Mouse (Mus musculus) heart, embryonic 13.5 days (tissue): Measurements from ENCODE around the gene Lancl2. TPM values are rescaled to one million over a fixed set of nuclear protein-coding genes. Genes with fewer than 3 reads are reported as not detected.

Experiments used
- ATAC-seq: fragments of 200-750 bp; cut with Nextera tagmentation; 2 replicates; pipeline ENCODE4 v1.8.0; 2017; ENCODE audit warnings: moderate TSS enrichment; ENCODE audit not compliant: insufficient number of reproducible peaks, low FRiP score, low TSS enrichment; ENCODE audit errors: extremely low read depth
- H3K27ac ChIP-seq: fragments of 300-500 bp; sonication (generic); replicated peaks from 2 replicates; pipeline ENCODE4 v1.5.1; 2015; ENCODE audit warnings: moderate library complexity, mild to moderate bottlenecking, inconsistent platforms
- H3K27me3 ChIP-seq: fragments of 300-500 bp; sonication (generic); replicated peaks from 2 replicates; pipeline ENCODE4 v1.6.1; 2015; ENCODE audit warnings: mild to moderate bottlenecking, inconsistent platforms
- H3K36me3 ChIP-seq: fragments of 300-500 bp; sonication (generic); 2 replicates; pipeline ENCODE4 v1.6.1; 2015; ENCODE audit warnings: mild to moderate bottlenecking, inconsistent platforms
- H3K4me1 ChIP-seq: fragments of 300-500 bp; sonication (generic); 2 replicates; pipeline ENCODE4 v1.6.1; 2015; ENCODE audit warnings: inconsistent platforms
- H3K4me2 ChIP-seq: fragments of 300-500 bp; sonication (generic); 2 replicates; pipeline ENCODE4 v1.6.1; 2015; ENCODE audit warnings: inconsistent platforms, mild to moderate bottlenecking, moderate library complexity
- H3K4me3 ChIP-seq: fragments of 300-500 bp; sonication (generic); 2 replicates; pipeline ENCODE4 v1.5.1; 2015; ENCODE audit warnings: moderate library complexity, mild to moderate bottlenecking, inconsistent platforms
- H3K9ac ChIP-seq: fragments of 300-500 bp; sonication (generic); 2 replicates; pipeline ENCODE4 v1.6.1; 2015; ENCODE audit warnings: inconsistent platforms, mild to moderate bottlenecking, moderate library complexity
- H3K9me3 ChIP-seq: fragments of 300-500 bp; sonication (generic); 2 replicates; pipeline ENCODE4 v1.6.1; 2016; ENCODE audit warnings: inconsistent platforms
- WGBS: fragments of 180-500 bp; shearing (Covaris S2); methylation state at CpG from one replicate; pipeline ENCODE4 v1.1.7; 2015; ENCODE audit warnings: mixed read lengths; 5-methylcytosine and 5-hydroxymethylcytosine counted together
- polyA plus RNA-seq: library from polyadenylated mRNA; unstranded; fragments of >200 nt; fragmentation: Nextera tagmentation; extraction: Ambion mirVana; gene quantifications from 2 replicates; pipeline ENCODE4 v1.2.1, GENCODE M21; 2015

Lancl2 gene
- polyA plus RNA-seq, 1 experiment from 2014 or later: 16.9 TPM

DNA sequence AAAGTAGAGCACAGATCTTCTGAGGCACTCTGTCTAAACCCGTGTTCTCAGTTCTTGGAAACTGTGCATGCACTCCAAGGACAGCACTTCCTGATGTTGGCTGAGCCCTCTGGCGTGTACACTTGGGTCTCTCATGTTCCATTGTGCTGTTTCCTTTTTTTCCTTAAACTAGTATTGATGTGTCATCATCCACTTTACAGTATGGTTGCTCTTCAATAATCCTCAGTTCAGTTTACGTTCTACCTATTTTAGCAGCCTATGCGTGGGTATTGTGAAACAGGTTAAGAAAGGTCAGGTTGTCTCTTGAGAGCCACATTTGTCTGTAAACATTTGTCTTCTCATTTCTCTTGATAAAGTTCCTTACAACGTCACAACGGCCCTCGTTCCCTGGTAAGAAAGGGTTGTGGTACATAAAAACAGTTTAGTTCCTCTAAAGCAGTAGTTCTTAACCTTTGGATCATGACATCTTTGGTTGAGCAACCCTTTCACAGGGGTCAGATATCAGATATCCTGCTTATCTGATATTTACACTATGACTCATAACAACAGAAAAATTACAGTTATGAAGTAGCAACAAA, 66.7 kb downstream of the Lancl2 start:
- WGBS: 85% methylated on average over 7 of the region's 7 CpGs
- ATAC-seq: no peak
- no peak overlapping the region for H3K9ac ChIP-seq

GRCm38 (mm10) chr6:57770467-57771190, 68.3 kb downstream of the Lancl2 start:
- no peak overlapping the region for H3K4me2 ChIP-seq
- no peaks in the 10 kb centered on the region for H3K27me3 ChIP-seq
- WGBS: 89% methylated on average over 1 of the region's 1 CpGs
- no peak for ATAC-seq
- H3K4me1 ChIP-seq: peaks cover 18% of the 10 kb centered on the region
- no peak overlapping the region for H3K27ac ChIP-seq
- peaks cover 39% of the 10 kb centered on the region for H3K36me3 ChIP-seq
- no peaks in the 10 kb centered on the region for H3K9me3 ChIP-seq
- H3K9ac ChIP-seq: no peak overlapping the region
- no peak overlapping the region for H3K4me3 ChIP-seq

More for the DNA sequence above, 66.7 kb downstream of the Lancl2 start:
- Histone ChIP-seq H3K4me1 (peaks cover 29% of the 10 kb centered on the region), H3K36me3 (peaks cover 30% of the 10 kb centered on the region), H3K27me3 (no peaks in the 10 kb centered on the region), H3K27ac (no peak overlapping the region), H3K4me3 (no peak overlapping the region), H3K9me3 (no peaks in the 10 kb centered on the region), H3K4me2 (no peak overlapping the region)

GRCm38 (mm10) chr6:57773792-57774191, 71.5 kb downstream of the Lancl2 start:
- Histone ChIP-seq H3K27me3 (no peaks in the 10 kb centered on the region), H3K27ac (no peak overlapping the region), H3K9ac (no peak overlapping the region), H3K9me3 (no peaks in the 10 kb centered on the region), H3K36me3 (peaks cover 57% of the 10 kb centered on the region), H3K4me1 (no peaks in the 10 kb centered on the region), H3K4me3 (no peak overlapping the region), H3K4me2 (no peak overlapping the region)
- ATAC-seq: no peak
- 93% methylated on average over 1 of the region's 1 CpGs for WGBS

DNA sequence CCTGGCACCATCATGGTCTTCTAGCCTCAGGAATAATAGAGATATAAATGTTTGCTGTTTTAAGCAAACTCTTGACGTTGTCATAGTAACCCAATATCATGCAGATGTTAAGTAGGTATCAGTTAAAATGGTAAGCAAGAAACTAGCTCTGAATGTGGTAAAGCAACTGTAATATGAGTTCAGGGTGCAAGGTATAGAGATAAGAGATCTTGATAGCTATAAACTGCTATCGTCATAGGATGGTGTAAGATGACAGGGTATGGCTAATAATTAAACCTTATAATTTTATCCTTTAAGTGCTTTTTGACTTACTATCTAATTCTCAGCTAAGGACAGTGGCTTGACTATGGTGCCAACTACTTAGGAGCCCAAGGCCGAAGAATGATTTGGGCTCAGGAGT, 78.0 kb downstream of the Lancl2 start:
- no peaks in the 10 kb centered on the region for H3K27me3 ChIP-seq
- ATAC-seq: no peak
- no peak overlapping the region for H3K27ac ChIP-seq
- H3K9me3 ChIP-seq: no peaks in the 10 kb centered on the region
- H3K4me2 ChIP-seq: no peak overlapping the region
- no peaks in the 10 kb centered on the region for H3K4me1 ChIP-seq
- no peak overlapping the region for H3K4me3 ChIP-seq
- WGBS: 85% methylated on average over 3 of the region's 3 CpGs
- peaks cover 24% of the 10 kb centered on the region for H3K36me3 ChIP-seq
- no peak overlapping the region for H3K9ac ChIP-seq

DNA sequence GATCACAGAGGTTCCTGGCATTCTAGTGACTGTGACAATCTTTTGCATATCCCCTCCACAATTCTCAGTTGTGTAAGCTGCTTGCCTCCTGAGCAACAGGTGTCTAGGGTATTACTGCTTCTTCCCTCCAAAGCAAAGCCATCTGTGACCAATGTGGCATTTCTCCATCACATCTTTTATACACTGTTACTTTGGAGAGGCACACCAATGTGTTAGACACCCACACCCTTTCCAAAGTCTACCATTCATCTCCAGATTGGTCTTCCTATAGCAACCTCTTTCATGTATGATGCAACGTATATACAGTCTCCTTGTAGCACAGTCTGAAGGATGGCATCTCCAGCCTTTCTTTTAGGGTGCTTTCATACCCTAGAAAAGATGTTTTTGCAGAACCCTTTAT, 80.3 kb downstream of the Lancl2 start:
- no peak overlapping the region for H3K27ac ChIP-seq
- no peak overlapping the region for H3K4me2 ChIP-seq
- no peak for ATAC-seq
- no peaks in the 10 kb centered on the region for H3K9me3 ChIP-seq
- H3K27me3 ChIP-seq: no peaks in the 10 kb centered on the region
- H3K4me3 ChIP-seq: no peak overlapping the region
- H3K4me1 ChIP-seq: no peaks in the 10 kb centered on the region
- H3K9ac ChIP-seq: no peak overlapping the region
- peaks cover 16% of the 10 kb centered on the region for H3K36me3 ChIP-seq
- 91% methylated on average over 1 of the region's 1 CpGs for WGBS

GRCm38 (mm10) chr6:57784251-57784650, 81.9 kb downstream of the Lancl2 start:
- ATAC-seq: no peak
- H3K4me3 ChIP-seq: no peak overlapping the region

GRCm38 (mm10) chr6:57787376-57787775, 85.0 kb downstream of the Lancl2 start:
- no peak for ATAC-seq

More at GRCm38 (mm10) chr6:57784251-57784650, 81.9 kb downstream of the Lancl2 start:
- 88% methylated on average over 1 of the region's 1 CpGs for WGBS
- Histone ChIP-seq H3K36me3 (peaks cover 21% of the 10 kb centered on the region), H3K9me3 (no peaks in the 10 kb centered on the region), H3K4me2 (no peak overlapping the region), H3K9ac (no peak overlapping the region), H3K27ac (no peak overlapping the region), H3K27me3 (no peaks in the 10 kb centered on the region), H3K4me1 (no peaks in the 10 kb centered on the region)

More at GRCm38 (mm10) chr6:57787376-57787775, 85.0 kb downstream of the Lancl2 start:
- Histone ChIP-seq H3K27me3 (no peaks in the 10 kb centered on the region), H3K4me3 (no peak overlapping the region), H3K9me3 (no peaks in the 10 kb centered on the region), H3K27ac (no peak overlapping the region), H3K4me2 (no peak overlapping the region), H3K36me3 (peaks cover 21% of the 10 kb centered on the region), H3K9ac (no peak overlapping the region), H3K4me1 (no peaks in the 10 kb centered on the region)
- WGBS: 90% methylated on average over 6 of the region's 6 CpGs

Other genes with a start within 250 kb of the Lancl2 start
- gene Ppm1k, start 167.1 kb upstream of the Lancl2 start, polyA plus RNA-seq: 10.5 and 11.0 TPM in 2 replicates
- 4.1 and 4.2 TPM in 2 replicates for gene Herc6, start 121.5 kb upstream of the Lancl2 start, polyA plus RNA-seq
- 25.2 and 28.0 TPM in 2 replicates for gene Pyurf, start 10.5 kb upstream of the Lancl2 start, polyA plus RNA-seq
- gene Vopp1, start 122.6 kb downstream of the Lancl2 start, polyA plus RNA-seq: 30.3 and 31.7 TPM in 2 replicates
- gene Vmn1r21, start 147.8 kb downstream of the Lancl2 start, polyA plus RNA-seq: not detected in 2 replicates
- not detected in 2 replicates for gene Vmn1r22, start 205.5 kb downstream of the Lancl2 start, polyA plus RNA-seq
- gene Vmn1r23, start 224.3 kb downstream of the Lancl2 start, polyA plus RNA-seq: not detected in 2 replicates